Mouse (Mus musculus): ENCODE results near the gene Pik3r3.
"Not testable (repeated sequence)": the region's sequence is repeated elsewhere in the genome, so short reads cannot be mapped to it uniquely, and the experiment has no call there.

Gene Pik3r3

DNA sequence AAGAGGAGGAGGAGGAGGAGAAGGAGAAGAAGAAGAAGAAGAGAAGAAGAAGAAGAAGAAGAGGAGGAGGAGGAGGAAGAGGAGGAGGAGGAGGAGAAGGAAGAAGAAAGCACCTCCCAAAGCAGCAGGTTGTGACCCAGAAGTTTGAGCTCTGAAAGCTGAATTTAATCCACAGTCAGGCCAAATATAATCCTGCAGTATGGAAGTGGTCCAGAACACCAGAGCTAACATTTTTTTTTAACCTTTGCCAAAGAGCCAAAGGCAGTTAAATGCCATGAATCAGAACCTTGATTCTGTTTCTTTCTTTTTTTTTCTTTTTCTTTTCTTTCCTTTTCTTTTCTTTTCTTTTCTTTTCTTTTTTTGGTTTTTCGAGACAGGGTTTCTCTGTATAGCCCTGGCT, 3.8 kb upstream of the Pik3r3 start:
- in situ Hi-C loops (cut with MboI; ENCODE audit: unreplicated experiment in 2 of 2) = not testable (repeated sequence)

DNA sequence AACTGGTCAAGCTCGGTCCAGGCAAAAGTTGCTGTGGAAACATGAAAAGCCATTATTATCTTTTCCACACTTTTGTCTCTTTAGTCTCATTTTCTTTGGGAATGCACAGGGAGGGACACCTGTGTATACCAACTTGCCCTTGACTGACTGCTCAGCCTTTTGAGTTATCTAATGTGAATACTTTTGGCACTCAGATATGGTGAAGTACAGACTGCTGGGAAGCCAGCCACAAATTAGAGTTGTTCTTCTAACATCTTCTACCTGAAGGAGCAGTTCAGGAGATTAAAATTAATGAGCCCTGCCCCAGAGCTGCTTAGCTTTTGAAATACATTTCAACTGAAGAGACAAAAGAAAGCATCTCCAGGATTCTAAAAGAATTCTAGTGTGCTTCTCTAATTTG, 2.4 kb upstream of the Pik3r3 start:
- in situ Hi-C loops (cut with MboI; ENCODE audit: unreplicated experiment in 2 of 2) = no loop called here

DNA sequence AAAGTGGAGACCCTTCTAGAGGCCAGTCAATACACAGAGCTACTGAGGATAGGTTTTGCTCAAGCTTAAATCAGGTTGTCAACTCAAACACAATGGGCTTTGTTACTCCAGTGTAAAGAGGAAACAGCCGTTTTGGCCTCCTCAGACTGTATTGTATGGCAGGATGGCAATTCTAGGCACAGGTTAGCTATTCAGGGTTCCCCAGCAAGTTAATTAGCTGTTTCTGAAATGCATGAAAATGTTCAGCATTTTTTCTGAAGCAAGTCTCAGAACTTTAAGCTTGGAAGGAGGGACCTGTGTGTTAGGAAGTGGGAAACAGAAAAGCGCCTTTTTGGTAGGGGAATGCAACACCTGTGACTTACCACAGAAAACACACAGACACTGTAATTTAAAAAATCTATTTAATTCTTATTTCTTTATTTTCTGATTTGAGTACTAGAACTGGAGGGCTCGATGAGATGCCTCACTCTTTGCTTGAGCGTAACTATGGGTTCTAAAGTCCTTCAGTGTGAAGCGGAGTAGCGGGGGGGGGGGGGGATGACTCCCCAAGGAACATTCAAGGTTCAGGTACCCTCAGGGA, 1.3 kb upstream of the Pik3r3 start:
- in situ Hi-C loops (cut with MboI; ENCODE audit: unreplicated experiment in 2 of 2) = no loop called here

DNA sequence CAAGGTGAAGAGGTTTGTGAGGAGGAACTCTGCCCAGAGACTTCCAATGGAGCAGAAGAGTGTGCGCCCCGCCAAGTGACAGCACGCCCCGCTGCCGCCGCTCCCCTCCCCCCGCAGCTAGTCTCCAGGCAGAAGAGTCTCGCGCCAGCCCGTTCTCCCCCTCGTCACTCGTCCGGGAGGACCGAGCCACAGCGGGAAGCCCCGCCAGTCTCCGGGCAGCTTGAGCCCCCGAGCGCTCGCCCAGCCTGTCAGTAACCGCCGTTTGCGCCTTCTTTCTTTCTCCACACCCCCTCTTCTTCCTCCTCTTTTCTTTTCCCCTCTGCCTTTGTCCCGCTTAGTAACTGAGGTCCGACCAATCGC, 658 bp upstream of the Pik3r3 start:
- in situ Hi-C loops (cut with MboI; ENCODE audit: unreplicated experiment in 2 of 2) = no loop called here

DNA sequence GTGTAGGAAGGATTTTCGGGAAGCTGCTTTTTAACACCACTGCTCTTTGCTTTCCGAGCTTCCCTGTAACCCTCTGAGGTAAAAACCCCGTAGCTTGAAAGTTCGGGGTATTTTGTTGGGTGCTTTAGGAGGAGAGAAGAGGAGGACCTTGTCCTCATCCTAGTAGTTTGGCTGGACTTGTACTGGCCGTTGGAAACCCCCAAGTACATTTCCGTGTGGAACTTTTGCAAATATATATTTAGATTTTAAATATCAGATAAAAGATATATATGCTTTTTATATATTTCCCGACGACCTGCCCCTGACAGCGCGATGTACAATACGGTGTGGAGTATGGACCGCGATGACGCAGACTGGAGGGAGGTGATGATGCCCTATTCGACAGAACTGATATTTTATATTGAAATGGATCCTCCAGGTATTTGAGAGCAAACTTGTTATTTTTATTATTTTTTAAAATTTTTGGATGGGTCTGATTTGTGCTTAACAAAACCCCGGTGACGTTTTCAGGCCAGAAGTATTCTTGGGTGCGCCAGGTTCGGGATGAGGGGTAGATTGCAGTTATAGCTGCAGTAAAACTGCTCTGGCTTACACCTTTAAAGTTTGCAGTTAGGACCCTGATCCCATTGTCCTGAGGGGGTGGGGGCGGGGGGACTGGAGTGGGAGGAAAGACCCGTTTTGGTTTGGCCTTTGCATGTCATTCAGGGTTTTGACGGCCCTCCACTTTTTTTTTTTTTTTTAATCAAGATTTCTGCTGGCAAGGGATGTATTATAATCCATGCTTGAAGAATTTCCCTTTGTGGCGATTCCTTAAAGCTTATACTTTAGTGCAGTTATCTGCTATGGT, 801 bp downstream of the Pik3r3 start:
- in situ Hi-C loops (cut with MboI; ENCODE audit: unreplicated experiment in 2 of 2) = no loop called here

DNA sequence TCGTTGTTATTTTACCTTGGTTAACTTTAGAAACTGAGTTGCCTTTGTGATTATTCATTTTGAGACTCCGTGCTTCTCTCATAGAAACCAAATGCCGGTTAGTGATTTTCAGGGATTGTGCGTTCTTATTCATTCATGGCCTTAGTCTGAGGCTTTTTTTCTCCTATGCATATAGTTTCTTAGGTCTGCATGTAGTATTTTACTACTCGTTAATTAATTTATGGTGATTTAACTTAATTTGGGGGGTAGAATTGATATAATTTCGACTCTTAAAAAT, 1.4 kb downstream of the Pik3r3 start:
- in situ Hi-C loops (cut with MboI; ENCODE audit: unreplicated experiment in 2 of 2) = no loop called here

DNA sequence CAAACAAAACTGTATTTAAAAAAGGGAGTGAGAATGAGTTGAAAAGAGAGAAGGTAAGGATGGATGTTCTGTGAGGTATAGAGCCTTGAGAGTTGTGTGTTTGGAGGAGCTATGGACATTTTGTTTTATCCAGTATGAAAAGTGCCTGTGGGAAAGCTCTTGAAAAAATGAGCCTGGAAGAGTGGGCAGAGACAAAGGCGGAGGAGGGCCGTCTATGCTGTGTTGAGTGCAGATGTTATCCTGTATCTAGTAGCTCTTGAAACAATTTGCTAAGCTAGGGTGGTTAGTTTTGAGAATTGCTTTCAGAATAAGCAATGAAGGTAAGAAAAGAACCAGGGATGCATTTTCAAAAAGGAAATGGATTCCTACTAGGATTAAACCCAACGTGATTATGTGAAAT, 22.0 kb downstream of the Pik3r3 start:
- in situ Hi-C loops (cut with MboI; ENCODE audit: unreplicated experiment in 2 of 2) = loop anchor here in 1 of 2 experiments (10.0 kb wide), 1 partner anchor 431 kb away; no protein-coding TSS in a partner anchor

DNA sequence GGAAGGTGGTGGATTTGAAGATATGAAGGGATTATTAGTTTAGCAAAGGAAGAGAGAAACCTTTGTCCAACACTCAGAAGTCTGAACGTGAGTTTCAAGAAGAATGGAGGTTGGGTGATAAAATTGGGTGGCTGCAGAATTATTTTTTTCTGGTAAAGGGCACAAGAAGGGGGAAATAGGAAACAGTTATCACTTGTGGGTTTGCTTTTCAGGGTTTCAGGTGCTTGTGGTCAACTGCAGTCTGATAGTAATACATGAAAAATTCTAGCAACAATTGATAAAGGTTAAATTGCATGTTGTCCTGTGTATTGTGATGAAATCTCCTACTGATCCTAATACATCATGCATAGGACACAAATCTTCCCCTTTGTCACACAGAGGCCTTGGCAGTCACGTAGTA, 22.8 kb downstream of the Pik3r3 start:
- in situ Hi-C loops (cut with MboI; ENCODE audit: unreplicated experiment in 2 of 2) = loop anchor here in 1 of 2 experiments (10.0 kb wide), 1 partner anchor 431 kb away; no protein-coding TSS in a partner anchor

DNA sequence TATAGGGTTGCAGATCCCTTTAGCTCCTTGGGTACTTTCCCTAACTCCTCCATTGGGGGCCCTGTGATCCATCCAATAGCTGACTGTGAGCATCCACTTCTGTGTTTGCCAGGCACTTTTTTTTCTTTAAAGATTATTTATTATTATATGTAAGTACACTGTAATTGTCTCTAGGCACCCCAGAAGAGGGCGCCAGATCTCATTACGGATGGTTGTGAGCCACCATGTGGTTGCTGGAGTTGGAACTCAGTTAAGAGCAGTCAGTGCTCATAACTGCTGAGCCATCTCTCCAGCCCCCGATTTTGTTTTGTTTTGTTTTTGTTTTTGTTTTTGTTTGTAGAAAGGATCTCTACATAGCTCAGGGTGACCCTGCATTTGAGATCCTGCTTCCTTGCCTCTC, 24.5 kb downstream of the Pik3r3 start:
- in situ Hi-C loops (cut with MboI; ENCODE audit: unreplicated experiment in 2 of 2) = loop anchor here in 1 of 2 experiments (10.0 kb wide), 1 partner anchor 429 kb away; no protein-coding TSS in a partner anchor

DNA sequence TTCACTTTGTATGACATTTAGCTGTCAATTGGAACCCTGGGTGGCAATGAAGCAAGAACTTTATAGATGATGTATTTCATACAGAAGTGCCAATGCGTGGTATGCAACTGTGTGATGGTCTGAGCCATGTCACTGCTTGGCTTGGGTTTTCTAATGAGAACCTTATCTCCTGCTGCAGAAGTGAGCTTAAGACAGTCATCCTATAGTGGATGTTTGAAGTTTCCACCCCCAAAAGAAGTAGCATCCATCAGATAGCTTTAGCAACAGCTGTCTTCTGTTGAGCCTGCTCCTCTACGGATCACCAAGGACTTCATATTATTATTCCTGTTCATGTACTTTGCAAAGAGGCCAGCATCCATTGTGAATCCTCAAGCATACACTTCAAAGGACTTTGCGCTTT, 28.6 kb downstream of the Pik3r3 start:
- in situ Hi-C loops (cut with MboI; ENCODE audit: unreplicated experiment in 2 of 2) = loop anchor here in 1 of 2 experiments (10.0 kb wide), 1 partner anchor 425 kb away; no protein-coding TSS in a partner anchor

DNA sequence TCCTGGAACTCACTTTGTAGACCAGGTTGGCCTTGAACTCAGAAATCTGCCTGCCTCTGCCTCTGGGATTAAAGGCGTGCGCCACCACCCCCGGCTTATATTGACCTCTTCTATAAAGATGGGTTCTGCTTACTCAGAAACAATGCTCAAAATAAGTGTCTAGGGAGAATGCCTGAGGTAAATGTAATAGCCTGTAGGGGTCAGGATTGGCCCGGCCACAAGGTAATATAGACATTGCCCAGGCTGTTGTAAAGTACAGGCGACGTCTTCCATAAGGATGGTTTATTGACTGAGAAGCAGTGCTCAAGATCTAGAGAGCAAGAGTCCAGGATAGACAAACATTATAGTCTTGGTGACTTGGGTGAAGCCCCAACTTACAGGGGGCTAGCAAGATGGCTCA, 46.8 kb downstream of the Pik3r3 start:
- in situ Hi-C loops (cut with MboI; ENCODE audit: unreplicated experiment in 2 of 2) = no loop called here

DNA sequence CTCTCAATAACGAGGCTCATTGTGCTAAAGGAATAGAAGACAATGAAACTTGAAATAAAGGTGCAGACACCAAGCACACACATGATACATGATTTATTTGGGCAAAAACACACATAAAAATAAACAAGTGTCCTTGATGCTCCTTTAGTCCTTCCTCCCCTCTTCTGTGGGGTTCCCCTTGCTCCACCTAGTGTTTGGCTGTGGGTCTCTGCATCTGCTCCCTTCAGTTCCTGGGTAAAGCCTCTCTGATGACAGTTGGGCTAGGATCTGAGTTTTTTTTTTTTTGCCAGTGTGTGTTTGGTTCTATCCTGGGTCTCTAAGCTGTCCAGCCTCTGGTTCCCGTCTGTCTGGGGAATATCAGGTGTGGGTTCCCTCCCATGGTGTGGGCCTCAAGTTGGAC, 60.8 kb downstream of the Pik3r3 start:
- in situ Hi-C loops (cut with MboI; ENCODE audit: unreplicated experiment in 2 of 2) = no loop called here

DNA sequence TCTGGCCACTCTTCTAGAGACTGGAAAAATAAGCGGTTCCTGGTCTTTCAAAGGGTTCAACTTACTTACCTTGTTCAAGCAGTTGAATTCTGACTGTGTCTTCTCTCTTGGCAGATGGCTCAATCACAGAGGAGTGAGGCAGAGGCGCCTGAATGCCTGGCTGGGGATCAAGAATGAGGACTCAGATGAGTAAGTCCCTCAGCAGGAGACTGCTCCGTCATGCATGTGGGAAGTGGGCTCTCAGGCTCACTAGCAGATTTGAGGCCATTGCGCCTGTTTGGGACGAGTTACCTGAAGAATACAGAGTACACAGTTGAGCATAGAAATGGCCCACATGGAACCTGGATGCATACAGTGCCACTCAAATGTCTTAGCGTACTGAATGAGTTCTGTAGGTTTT, 70.1 kb downstream of the Pik3r3 start:
- in situ Hi-C loops (cut with MboI; ENCODE audit: unreplicated experiment in 2 of 2) = no loop called here

DNA sequence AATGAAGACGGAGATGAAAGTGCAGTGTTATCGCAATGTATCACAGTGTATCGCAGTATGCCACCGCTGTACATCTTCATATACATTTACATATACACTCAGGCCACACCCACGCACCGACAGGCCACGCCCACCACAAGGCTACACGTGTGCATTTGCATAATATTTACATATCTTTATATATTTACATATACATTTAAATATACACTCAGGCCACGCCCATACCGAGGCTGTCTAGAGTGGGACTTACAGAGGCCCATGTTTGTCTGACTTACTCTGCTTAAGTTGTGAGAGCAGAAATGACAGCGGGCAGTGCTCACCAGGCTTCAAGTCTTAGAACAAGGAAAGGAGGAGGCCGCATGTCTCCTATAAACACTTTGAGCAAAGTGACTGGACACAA, 71.9 kb downstream of the Pik3r3 start:
- in situ Hi-C loops (cut with MboI; ENCODE audit: unreplicated experiment in 2 of 2) = no loop called here

DNA sequence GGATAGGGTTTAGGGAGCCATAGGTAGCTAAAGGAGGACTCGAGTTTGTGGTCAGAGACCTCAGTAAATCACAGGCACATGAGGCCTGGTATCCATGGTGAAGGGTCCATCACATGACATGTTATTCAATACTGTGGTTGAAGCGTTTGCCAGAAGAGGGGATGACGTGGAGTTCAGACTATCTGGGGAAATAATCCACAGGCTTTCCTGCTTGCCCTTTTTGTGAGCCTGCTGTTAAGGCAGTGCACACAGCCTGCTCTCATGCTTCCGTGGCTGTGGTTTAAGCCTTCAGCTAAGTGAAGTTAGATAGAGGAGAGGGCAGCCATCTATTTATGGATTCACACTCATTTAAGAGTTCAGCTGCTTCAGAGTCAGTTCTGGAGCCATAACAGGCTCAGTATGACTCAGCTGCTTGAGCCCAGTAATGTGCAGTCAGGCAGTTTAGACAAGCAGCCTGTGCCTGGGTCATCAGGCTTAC, 79.5 kb downstream of the Pik3r3 start:
- in situ Hi-C loops (cut with MboI; ENCODE audit: unreplicated experiment in 2 of 2) = no loop called here

DNA sequence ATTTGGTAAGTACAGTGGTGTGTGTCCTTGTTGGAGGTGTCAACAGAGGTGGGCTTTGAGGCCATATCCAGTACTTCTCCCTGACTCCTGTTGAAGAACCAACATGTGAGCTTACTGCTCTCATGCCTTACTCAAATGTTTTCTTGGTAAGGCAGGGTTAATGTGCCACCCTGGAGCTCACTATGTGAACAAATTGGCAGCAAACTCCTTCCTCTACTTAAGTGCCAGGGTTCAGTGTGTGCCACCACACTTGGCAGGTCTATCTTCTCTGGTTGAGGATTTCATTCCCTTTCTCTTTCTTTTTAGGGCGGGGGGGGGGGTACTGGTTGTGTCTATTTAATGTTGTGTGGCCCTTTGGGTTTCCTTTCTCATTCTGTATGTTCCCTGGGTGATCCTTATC, 83.1 kb downstream of the Pik3r3 start:
- in situ Hi-C loops (cut with MboI; ENCODE audit: unreplicated experiment in 2 of 2) = no loop called here

DNA sequence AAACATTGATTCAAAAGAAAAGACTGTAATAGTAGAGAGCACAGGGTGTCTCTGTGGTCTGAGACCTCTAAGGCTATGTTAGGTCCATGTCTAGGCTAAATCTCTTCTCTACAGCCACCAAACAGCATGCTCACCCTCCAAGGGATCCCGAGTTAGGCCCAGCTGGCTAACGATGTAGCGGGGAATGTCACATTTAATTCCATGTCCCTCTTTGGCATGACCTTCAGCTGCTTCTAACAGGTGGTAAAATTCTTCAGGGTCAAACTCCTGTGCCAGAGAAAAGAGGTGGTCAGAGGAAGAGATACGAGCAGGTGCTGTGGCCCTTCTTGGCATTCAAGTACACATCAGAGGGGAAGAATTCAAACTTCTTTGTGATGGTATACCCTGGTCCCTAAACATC, 96.2 kb downstream of the Pik3r3 start:
- in situ Hi-C loops (cut with MboI; ENCODE audit: unreplicated experiment in 2 of 2) = no loop called here

DNA sequence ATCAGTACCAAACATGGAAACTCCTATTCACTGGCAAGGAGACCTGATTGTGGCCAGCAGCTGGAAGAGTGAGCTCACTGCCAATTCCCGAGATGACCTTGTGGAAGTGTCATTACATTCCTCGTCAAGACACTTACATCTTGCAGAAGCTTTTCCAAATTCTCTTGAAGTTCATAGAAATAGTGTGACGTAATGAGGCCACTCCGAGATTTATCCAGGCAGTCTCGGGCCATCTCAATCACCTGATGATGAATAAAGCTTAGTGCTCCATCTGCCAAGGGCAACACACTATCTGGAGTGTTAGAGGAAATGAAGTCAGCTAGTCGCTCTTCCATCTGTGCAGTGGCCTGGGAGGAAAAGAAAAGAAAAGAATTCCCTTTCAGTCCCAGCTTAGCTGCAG, 100.7 kb downstream of the Pik3r3 start:
- in situ Hi-C loops (cut with MboI; ENCODE audit: unreplicated experiment in 2 of 2) = no loop called here

DNA sequence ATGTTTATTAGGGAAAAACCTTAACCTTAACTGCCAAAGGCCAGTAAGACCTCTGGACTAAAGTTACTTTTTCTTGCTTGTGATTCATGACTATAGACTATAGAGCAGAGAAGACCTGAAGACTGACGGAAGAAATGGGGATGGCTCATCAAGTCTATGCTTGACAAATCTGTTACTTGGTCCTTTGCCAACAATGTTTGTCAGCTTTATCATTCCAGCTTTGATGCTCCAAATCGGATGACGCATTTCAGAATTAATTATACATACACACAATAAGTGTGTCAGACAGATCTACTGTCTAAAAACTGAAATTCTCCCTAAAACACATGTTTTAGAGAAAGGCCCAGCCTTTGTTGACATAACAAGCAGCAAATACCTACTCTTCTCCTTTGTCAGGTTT, 107.8 kb downstream of the Pik3r3 start:
- in situ Hi-C loops (cut with MboI; ENCODE audit: unreplicated experiment in 2 of 2) = no loop called here

DNA sequence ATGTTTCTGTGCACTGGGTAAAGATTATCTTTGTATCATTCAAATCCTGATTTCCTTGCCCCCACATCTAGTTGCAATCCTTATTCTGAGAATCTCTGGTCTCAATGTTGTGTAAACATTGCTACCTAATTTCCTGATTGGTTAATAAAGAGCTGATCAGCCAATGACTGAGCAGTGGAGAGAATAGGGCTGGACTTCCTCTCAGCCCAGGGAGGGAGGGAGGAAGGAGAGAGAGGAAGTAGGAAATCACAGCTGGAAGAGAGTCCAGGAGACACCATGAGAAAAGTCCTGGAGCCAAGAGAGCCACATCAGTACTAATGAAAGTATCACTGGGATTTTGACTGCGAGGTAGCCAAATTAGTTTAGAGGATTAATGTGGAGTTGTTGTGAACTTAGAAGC, 114.9 kb downstream of the Pik3r3 start:
- in situ Hi-C loops (cut with MboI; ENCODE audit: unreplicated experiment in 2 of 2) = loop anchor here in 1 of 2 experiments (5.0 kb wide), 1 partner anchor 451 kb away; no protein-coding TSS in a partner anchor

DNA sequence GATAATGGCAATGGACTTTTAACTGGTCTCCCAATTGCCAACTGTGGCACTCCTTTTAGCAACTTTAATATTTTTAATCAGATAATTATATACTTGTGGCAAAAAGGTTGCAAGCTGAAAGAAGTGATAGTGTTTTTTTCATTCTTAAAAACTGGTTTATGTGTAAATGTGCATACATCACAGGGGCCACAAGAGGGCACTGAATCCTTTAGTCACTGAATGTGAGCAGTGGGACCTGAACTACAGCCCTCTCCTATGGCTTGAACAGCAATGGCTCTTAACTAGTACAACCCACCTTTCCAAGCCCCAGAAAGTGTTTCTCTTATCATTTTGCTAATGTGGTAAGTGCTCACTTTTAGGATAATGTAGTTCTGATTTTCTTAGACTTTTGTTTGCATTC, 120.7 kb downstream of the Pik3r3 start:
- in situ Hi-C loops (cut with MboI; ENCODE audit: unreplicated experiment in 2 of 2) = loop anchor here in 1 of 2 experiments (10.0 kb wide), 2 partner anchors 177 to 193 kb away; partner anchors contain the start of gene Tspan1

DNA sequence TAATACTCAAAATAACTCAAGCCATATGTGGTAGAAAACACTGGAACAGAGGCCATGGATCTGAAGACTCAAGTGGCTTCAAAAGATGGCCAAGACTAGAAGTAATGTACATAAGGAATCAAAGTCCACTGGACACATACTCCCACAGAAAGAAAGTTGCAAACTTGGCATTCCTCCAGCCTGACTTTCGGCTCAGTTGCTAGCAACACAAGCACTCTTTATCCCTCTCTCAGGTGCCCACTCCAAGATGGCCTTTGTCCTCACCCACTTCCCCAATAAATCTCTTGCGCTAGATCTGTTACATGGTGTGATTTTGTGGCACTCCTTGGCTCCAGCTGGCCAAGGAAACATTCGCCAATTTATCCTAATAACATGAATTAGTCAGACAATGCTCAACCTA, 131.1 kb downstream of the Pik3r3 start:
- in situ Hi-C loops (cut with MboI; ENCODE audit: unreplicated experiment in 2 of 2) = loop anchor here in 1 of 2 experiments (10.0 kb wide), 1 partner anchor 182 kb away; no protein-coding TSS in a partner anchor
